8 mouse cellular contexts compared by ENCODE assay signal in genomic region chr11:120188102-120188480, GRCm38 (mm10). TPM values are rescaled to one million over a fixed set of nuclear protein-coding genes. Genes with fewer than 3 reads are reported as not detected.
A peak's percentile ranks its signal among the peaks of the same experiment; 100 is the strongest.
DNase-seq lines count a peak whose midpoint lies in the region; ATAC-seq and TF ChIP-seq lines count a peak whose summit lies in the region.

No protein-coding gene starts in this region.

- peaks cover 25% of the 10 kb centered on the region for H3K79me2 ChIP-seq in myocyte (ENCODE audit: control insufficient read depth, insufficient read depth)

- TF ChIP-seq POLR2A in spleen, adult 2 months (IDR thresholded peaks at IDR 0.05; ENCODE audit: low read depth, low read length): no peak
- TF ChIP-seq POLR2A in myocyte (IDR thresholded peaks at IDR 0.05; ENCODE audit: insufficient read length, low read depth): no peak

- 3% methylated on average over 24 of the region's 24 CpGs for WGBS in spleen, adult 2 months
- WGBS in limb, embryonic 11.5 days: under 1% methylated on average over 24 of the region's 24 CpGs

- peak overlapping the region; percentile 66; the same call in 1 of the 2 replicates for H3K4me3 ChIP-seq in spleen, adult 2 months (ENCODE audit: extremely low read depth, insufficient read depth, insufficient read length)
- peak overlapping the region; percentile 86 for H3K4me3 ChIP-seq in limb, embryonic 11.5 days (ENCODE audit: low read depth, low read length)
- peak overlapping the region; percentile 96 for H3K4me3 ChIP-seq in myocyte

- H3K9me3 ChIP-seq in limb, embryonic 11.5 days (ENCODE audit: control insufficient read depth, low read length): no peaks in the 10 kb centered on the region

- H3K27me3 ChIP-seq in spleen, adult 2 months (ENCODE audit: control insufficient read depth, insufficient read depth, low read length): peaks cover 16% of the 10 kb centered on the region
- no peaks in the 10 kb centered on the region for H3K27me3 ChIP-seq in limb, embryonic 11.5 days (ENCODE audit: control insufficient read depth, insufficient read depth, low read length)
- H3K27me3 ChIP-seq in myocyte (ENCODE audit: control insufficient read depth, insufficient read depth, insufficient read length): no peaks in the 10 kb centered on the region

- TF ChIP-seq CTCF in spleen, adult 2 months (IDR thresholded peaks at IDR 0.05; ENCODE audit: extremely low read depth, insufficient read depth, insufficient read length, insufficient replicate concordance): no peak

- peak overlapping the region; percentile 99 for H3K9ac ChIP-seq in limb, embryonic 11.5 days (ENCODE audit: low read length)

- peaks cover 6% of the 10 kb centered on the region for H3K4me1 ChIP-seq in spleen, adult 2 months (ENCODE audit: control insufficient read depth, insufficient read depth, insufficient read length)
- peaks cover 41% of the 10 kb centered on the region for H3K4me1 ChIP-seq in limb, embryonic 11.5 days (ENCODE audit: control insufficient read depth, insufficient read depth, low read length)

- H3K4me2 ChIP-seq in limb, embryonic 11.5 days (ENCODE audit: low read depth, severe bottlenecking): peak overlapping the region; percentile 72
- H3K4me2 ChIP-seq in myocyte (ENCODE audit: low read depth): peak overlapping the region; percentile 96

- DNase-seq in adrenal gland, adult 2 months: peak; percentile 68
- DNase-seq in adrenal gland, adult 8-10 months: no peak
- no peak for DNase-seq in spleen, adult 2 months (ENCODE audit: low read depth in 1 of 2, low spot score in 2 of 2)
- no peak for DNase-seq in spleen, adult 18-20 months
- DNase-seq in heart, postnatal 10 days: peak; percentile 71
- peak; percentile 77 for DNase-seq in limb, embryonic 11.5 days (ENCODE audit: low spot score)
- no peak for DNase-seq in spleen, postnatal 10 days (ENCODE audit: low spot score in 2 of 2)

- 0 out of 2 replicates have a peak overlapping the region, but pooled peaks have one; percentile 18 for H3K27ac ChIP-seq in spleen, adult 2 months (ENCODE audit: insufficient read depth, low read length)
- H3K27ac ChIP-seq in limb, embryonic 11.5 days (replicated peaks; ENCODE audit: low read depth, low read length): peak overlapping the region; percentile 97

- no peak for ATAC-seq in limb, embryonic 11.5 days (ENCODE audit: insufficient number of reproducible peaks, low FRiP score, low TSS enrichment, low read depth)

- H3ac ChIP-seq in myocyte (ENCODE audit: control insufficient read depth, insufficient read length): peak overlapping the region; percentile 23

- no peaks in the 10 kb centered on the region for H3K36me3 ChIP-seq in spleen, adult 2 months (ENCODE audit: control insufficient read depth, insufficient read depth, low read length)
- no peaks in the 10 kb centered on the region for H3K36me3 ChIP-seq in limb, embryonic 11.5 days (ENCODE audit: control insufficient read depth, insufficient read depth, low read length)
- no peaks in the 10 kb centered on the region for H3K36me3 ChIP-seq in myocyte (ENCODE audit: control insufficient read depth, insufficient read depth)

- intact Hi-C loops in heart, postnatal 10 days (cut with DNase I): loop anchor here (1.0 to 2.0 kb wide), 2 partner anchors 37 to 48 kb away; partner anchors contain the start of gene Slc38a10

TF ChIP-seq in myocyte, 11 proteins besides CTCF, POLR2A, EP300 and RAD21:
- no peak for TF ChIP-seq USF1 (IDR thresholded peaks at IDR 0.05; ENCODE audit: low read depth)
- no peak for TF ChIP-seq TCF3 (IDR thresholded peaks at IDR 0.05; ENCODE audit: insufficient read length, low read depth)
- no peak for TF ChIP-seq REST (IDR thresholded peaks at IDR 0.05; ENCODE audit: insufficient read depth, insufficient read length)
- no peak for TF ChIP-seq TCF12 (IDR thresholded peaks at IDR 0.05; ENCODE audit: insufficient read depth, poor library complexity, severe bottlenecking)
- TF ChIP-seq SRF (IDR thresholded peaks at IDR 0.05; ENCODE audit: control insufficient read depth, insufficient read length, low read depth): no peak
- no peak for TF ChIP-seq MYOD1 (IDR thresholded peaks at IDR 0.05; ENCODE audit: control insufficient read depth in 1 of 3, insufficient read length in 2 of 3, low read depth in 2 of 3)
- no peak for TF ChIP-seq POLR2AphosphoS2 (IDR thresholded peaks at IDR 0.05; ENCODE audit: insufficient read length, low read depth)
- TF ChIP-seq MAX (IDR thresholded peaks at IDR 0.05; ENCODE audit: low read depth): no peak
- no peak for TF ChIP-seq E2F4 (IDR thresholded peaks at IDR 0.05; ENCODE audit: insufficient read depth)
- no peak for TF ChIP-seq CEBPB (IDR thresholded peaks at IDR 0.05; ENCODE audit: insufficient read depth, poor library complexity, severe bottlenecking)
- no peak for TF ChIP-seq MYOG (IDR thresholded peaks at IDR 0.05; ENCODE audit: control insufficient read depth in 1 of 3, insufficient read depth in 1 of 3, insufficient read length in 2 of 3, low read depth in 2 of 3)
TF ChIP-seq in myocyte: peak in this region for 0.

RNA-seq across cellular contexts. Expression of gene Slc38a10, which starts 36.9 kb away (rescaled TPM):
- 100 to 1,000 TPM; 119 to 148 TPM for total RNA-seq in adrenal gland, adult 2 months (2021)
- polyA plus RNA-seq in adrenal gland, adult 2 months (2012; rRNA removed): 132 and 146 TPM in 2 replicates
- 100 to 1,000 TPM; 155 to 215 (median 187) TPM for total RNA-seq in adrenal gland, adult 8-10 months (2022)
- 81.9 and 94.2 TPM in 2 replicates for polyA plus RNA-seq in spleen, adult 2 months (2012; rRNA removed)
- total RNA-seq in heart, postnatal 10 days (2021): 100 to 1,000 TPM; 104 to 116 TPM
- 46.1 and 53.2 TPM in 2 replicates for polyA plus RNA-seq in limb, embryonic 11.5 days (2014; fragmentation: Nextera tagmentation; extraction: Ambion mirVana)
- polyA plus RNA-seq in myocyte (2012; fragmentation: generic; extraction: Trizol): 97.9 TPM

RNA-seq across cellular contexts. Expression of gene Bahcc1, which starts 44.7 kb away (rescaled TPM):
- 10 to 100 TPM in 1 of 2 experiments, 1 to 10 TPM in 1; 9.2 to 21.9 TPM for total RNA-seq in adrenal gland, adult 2 months (2021)
- polyA plus RNA-seq in adrenal gland, adult 2 months (2012; rRNA removed): 17.9 and 19.5 TPM in 2 replicates
- 10 to 100 TPM; 16.6 to 24.5 (median 19.5) TPM for total RNA-seq in adrenal gland, adult 8-10 months (2022)
- polyA plus RNA-seq in spleen, adult 2 months (2012; rRNA removed): 3.6 and 4.0 TPM in 2 replicates
- total RNA-seq in heart, postnatal 10 days (2021): 10 to 100 TPM in 1 of 2 experiments, 1 to 10 TPM in 1; 8.8 to 14.1 TPM
- polyA plus RNA-seq in limb, embryonic 11.5 days (2014; fragmentation: Nextera tagmentation; extraction: Ambion mirVana): 24.9 and 27.6 TPM in 2 replicates
- polyA plus RNA-seq in myocyte (2012; fragmentation: generic; extraction: Trizol): 6.3 TPM

Comparison
In these comparisons a context has a peak if more than half of its experiments do, and no peak if none do; other contexts are left out.
1. DNase-seq: peak in adrenal gland, adult 2 months (single experiment), heart, postnatal 10 days (2 of 2) and limb, embryonic 11.5 days (single experiment); none in adrenal gland, adult 8-10 months (single experiment), spleen, adult 2 months (0 of 2), spleen, adult 18-20 months (0 of 2) and spleen, postnatal 10 days (0 of 2).
2. Peak in every context shown above with its lines, with median percentiles within 50 percentile points of each other: H3K4me3 ChIP-seq.